Mouse (Mus musculus) fat pad, adult 2 months (tissue): Measurements from ENCODE around the gene Krt1.

Experiments used
- DNase-seq: peaks from one replicate; pipeline ENCODE4 v3.0.0-alpha.2; 2011; ENCODE audit warnings: low read depth, low spot score; ENCODE audit errors: extremely low read depth

Krt1 gene

GRCm38 (mm10) chr15:101850694-101851093, at the start of gene Krt1:
TSS of gene Krt1 (minus strand) at chr15:101850794.
- no peak for DNase-seq

- DNase-seq, result no peak
Measured at GRCm38 (mm10) chr15:101895216-101895615, 44.6 kb upstream of the Krt1 start.

- DNase-seq, result no peak
Measured at GRCm38 (mm10) chr15:101892820-101893219, 42.2 kb upstream of the Krt1 start, which contains the start of gene Krt76. TSS of gene Krt76 (minus strand) at chr15:101892920.

GRCm38 (mm10) chr15:101879776-101880175, 29.2 kb upstream of the Krt1 start:
- no peak for DNase-seq

GRCm38 (mm10) chr15:101878041-101878440, 27.4 kb upstream of the Krt1 start:
- DNase-seq, result no peak

- no peak for DNase-seq
Measured at GRCm38 (mm10) chr15:101874383-101874782, 23.8 kb upstream of the Krt1 start.

- DNase-seq, result no peak
Measured at GRCm38 (mm10) chr15:101873231-101873630, 22.6 kb upstream of the Krt1 start.

GRCm38 (mm10) chr15:101869431-101869830, 18.8 kb upstream of the Krt1 start, which contains the start of gene Krt77:
TSS of gene Krt77 (minus strand) at chr15:101869705.
- DNase-seq, result no peak

- no peak for DNase-seq
Measured at GRCm38 (mm10) chr15:101866754-101867153, 16.2 kb upstream of the Krt1 start.

- no peak for DNase-seq
Measured at GRCm38 (mm10) chr15:101860421-101861130, 10.0 kb upstream of the Krt1 start.

GRCm38 (mm10) chr15:101859735-101860170, 9.2 kb upstream of the Krt1 start:
- DNase-seq, result no peak

GRCm38 (mm10) chr15:101858673-101859425, 8.3 kb upstream of the Krt1 start:
- no peak for DNase-seq

- no peak for DNase-seq
Measured at GRCm38 (mm10) chr15:101856696-101857095, 6.1 kb upstream of the Krt1 start.

GRCm38 (mm10) chr15:101855732-101856131, 5.1 kb upstream of the Krt1 start:
- DNase-seq, result no peak

GRCm38 (mm10) chr15:101854294-101854693, 3.7 kb upstream of the Krt1 start:
- DNase-seq, result no peak

GRCm38 (mm10) chr15:101852571-101852970, 2.0 kb upstream of the Krt1 start:
- DNase-seq, result no peak

GRCm38 (mm10) chr15:101845971-101846403, 4.6 kb downstream of the Krt1 start:
- DNase-seq, result no peak

GRCm38 (mm10) chr15:101843192-101843591, 7.4 kb downstream of the Krt1 start:
- DNase-seq, result peak; percentile 62

GRCm38 (mm10) chr15:101834784-101835328, 15.7 kb downstream of the Krt1 start:
- DNase-seq, result no peak

- DNase-seq, result no peak
Measured at GRCm38 (mm10) chr15:101833131-101833530, 17.5 kb downstream of the Krt1 start.

- no peak for DNase-seq
Measured at GRCm38 (mm10) chr15:101829441-101829840, 21.2 kb downstream of the Krt1 start.

- DNase-seq, result no peak
Measured at GRCm38 (mm10) chr15:101821786-101822185, 28.8 kb downstream of the Krt1 start.
